In genomic region chr5:123075576-123076418, GRCm38 (mm10) we compare ENCODE assay signal across 8 mouse cellular contexts. TPM values are rescaled to one million over a fixed set of nuclear protein-coding genes. Genes with fewer than 3 reads are reported as not detected.
DNase-seq lines count a peak whose midpoint lies in the region; ATAC-seq and TF ChIP-seq lines count a peak whose summit lies in the region.

No protein-coding gene starts in this region.

- 7% methylated on average over 45 of the region's 45 CpGs for WGBS in embryonic facial prominence, embryonic 13.5 days
- 3% methylated on average over 45 of the region's 45 CpGs for WGBS in heart, adult 2 months
- WGBS in limb, embryonic 12.5 days = 8% methylated on average over 45 of the region's 45 CpGs
- WGBS in midbrain, embryonic 14.5 days = 8% methylated on average over 45 of the region's 45 CpGs

- H3K4me1 ChIP-seq in embryonic facial prominence, embryonic 13.5 days = peaks cover 24% of the 10 kb centered on the region
- peaks cover 8% of the 10 kb centered on the region for H3K4me1 ChIP-seq in heart, adult 2 months (ENCODE audit: control insufficient read depth, insufficient read depth, low read length)
- H3K4me1 ChIP-seq in limb, embryonic 12.5 days (replicated peaks) = peaks cover 29% of the 10 kb centered on the region
- peaks cover 14% of the 10 kb centered on the region for H3K4me1 ChIP-seq in midbrain, embryonic 14.5 days (ENCODE audit: control insufficient read depth, insufficient read depth, low read length)

- no peaks in the 10 kb centered on the region for H3K36me3 ChIP-seq in embryonic facial prominence, embryonic 13.5 days
- H3K36me3 ChIP-seq in heart, adult 2 months (ENCODE audit: control insufficient read depth, insufficient read depth, low read length) = no peaks in the 10 kb centered on the region
- H3K36me3 ChIP-seq in limb, embryonic 12.5 days = no peaks in the 10 kb centered on the region
- no peaks in the 10 kb centered on the region for H3K36me3 ChIP-seq in midbrain, embryonic 14.5 days (ENCODE audit: control insufficient read depth, insufficient read depth, low read length)

- peak; percentile 81 for TF ChIP-seq POLR2A in heart, adult 2 months (IDR thresholded peaks at IDR 0.05; ENCODE audit: insufficient read depth, low read depth, low read length)

- no peaks in the 10 kb centered on the region for H3K27me3 ChIP-seq in embryonic facial prominence, embryonic 13.5 days
- no peaks in the 10 kb centered on the region for H3K27me3 ChIP-seq in heart, adult 2 months (ENCODE audit: control insufficient read depth, insufficient read depth, low read length)
- H3K27me3 ChIP-seq in limb, embryonic 12.5 days = no peaks in the 10 kb centered on the region
- no peaks in the 10 kb centered on the region for H3K27me3 ChIP-seq in midbrain, embryonic 14.5 days (ENCODE audit: control insufficient read depth, insufficient read depth, low read length)

- peak; percentile 91 for ATAC-seq in embryonic facial prominence, embryonic 13.5 days (ENCODE audit: insufficient number of reproducible peaks, insufficient read depth, low FRiP score, low TSS enrichment, low read depth)
- ATAC-seq in limb, embryonic 12.5 days (ENCODE audit: insufficient number of reproducible peaks, insufficient read depth, low FRiP score, low TSS enrichment, low read depth) = peak; percentile 90
- peak; percentile 85 for ATAC-seq in midbrain, embryonic 14.5 days (ENCODE audit: low FRiP score, low TSS enrichment)

- peak overlapping the region; percentile 97 for H3K4me2 ChIP-seq in embryonic facial prominence, embryonic 13.5 days
- peak overlapping the region; percentile 90 for H3K4me2 ChIP-seq in limb, embryonic 12.5 days
- peak overlapping the region; percentile 96 for H3K4me2 ChIP-seq in midbrain, embryonic 14.5 days (ENCODE audit: low read length)

- intact Hi-C loops in heart, adult 2 months (cut with DNase I) = loop anchor here (5.0 kb wide), 1 partner anchor 152 kb away; no protein-coding TSS in a partner anchor

- no peaks in the 10 kb centered on the region for H3K9me3 ChIP-seq in embryonic facial prominence, embryonic 13.5 days
- 0 out of 2 replicates have a peak, but pooled peaks cover 5% of the 10 kb centered on the region for H3K9me3 ChIP-seq in limb, embryonic 12.5 days
- H3K9me3 ChIP-seq in midbrain, embryonic 14.5 days (ENCODE audit: control insufficient read depth, low read length) = no peaks in the 10 kb centered on the region

- TF ChIP-seq CTCF in heart, adult 2 months (IDR thresholded peaks at IDR 0.05) = no peak

- peaks cover 3% of the 10 kb centered on the region; the same call in 1 of the 2 replicates for H3K79me2 ChIP-seq in heart, adult 2 months (replicated peaks; ENCODE audit: control insufficient read depth, insufficient read depth, low read length)

- H3K4me3 ChIP-seq in embryonic facial prominence, embryonic 13.5 days = peak overlapping the region; percentile 74
- peak overlapping the region; percentile 99 for H3K4me3 ChIP-seq in heart, adult 2 months
- peak overlapping the region; percentile 75 for H3K4me3 ChIP-seq in limb, embryonic 12.5 days (replicated peaks)
- H3K4me3 ChIP-seq in midbrain, embryonic 14.5 days (replicated peaks; ENCODE audit: low read depth, low read length) = peak overlapping the region; percentile 78

- H3K9ac ChIP-seq in embryonic facial prominence, embryonic 13.5 days = peak overlapping the region; percentile 80
- peak overlapping the region; percentile 96 for H3K9ac ChIP-seq in heart, adult 2 months (ENCODE audit: low read depth, low read length)
- peak overlapping the region; percentile 74 for H3K9ac ChIP-seq in limb, embryonic 12.5 days (replicated peaks)
- H3K9ac ChIP-seq in midbrain, embryonic 14.5 days (replicated peaks; ENCODE audit: low read length) = peak overlapping the region; percentile 70

- 0 out of 2 replicates have a peak, but pooled peaks have one; percentile 17 for TF ChIP-seq EP300 in heart, adult 2 months (IDR thresholded peaks at IDR 0.05; ENCODE audit: insufficient read depth, low read depth, low read length)

- H3K27ac ChIP-seq in embryonic facial prominence, embryonic 13.5 days = peak overlapping the region; percentile 73
- peak overlapping the region; percentile 81 for H3K27ac ChIP-seq in heart, adult 2 months
- H3K27ac ChIP-seq in limb, embryonic 12.5 days = peak overlapping the region; percentile 54
- peak overlapping the region; percentile 64; the same call in 1 of the 2 replicates for H3K27ac ChIP-seq in midbrain, embryonic 14.5 days (replicated peaks; ENCODE audit: low read depth, low read length)

- peak; percentile 85 for DNase-seq in 3T3-L1 (ENCODE audit: low read depth, low spot score)
- DNase-seq in adrenal gland, postnatal 4 days (ENCODE audit: low spot score in 2 of 2) = peak; percentile 83
- peak; percentile 96 to 99 for DNase-seq in heart, adult 2 months
- DNase-seq in kidney, adult 8-10 months = peak; percentile 90
- peak; percentile 97 for DNase-seq in midbrain, embryonic 14.5 days
- DNase-seq in spleen, adult 12 weeks (ENCODE audit: low spot score) = peak; percentile 95

RNA-seq across cellular contexts. Expression of gene Tmem120b, which starts 7.6 kb away (rescaled TPM):
- total RNA-seq in adrenal gland, postnatal 4 days (2021) = 10 to 100 TPM; 11.4 to 12.2 TPM
- 14.4 and 15.8 TPM in 2 replicates for polyA plus RNA-seq in embryonic facial prominence, embryonic 13.5 days (2015; fragmentation: Nextera tagmentation; extraction: Ambion mirVana)
- total RNA-seq in heart, adult 2 months (2021) = 10 to 100 TPM in 1 of 2 experiments, 1 to 10 TPM in 1; 6.6 to 10.4 TPM
- polyA plus RNA-seq in heart, adult 2 months (2012; rRNA removed) = 10.3 and 10.5 TPM in 2 replicates
- 14.1 and 15.9 TPM in 2 replicates for polyA plus RNA-seq in limb, embryonic 12.5 days (2016; fragmentation: Nextera tagmentation; extraction: Ambion mirVana)
- 12.7 and 13.1 TPM in 2 replicates for polyA plus RNA-seq in midbrain, embryonic 14.5 days (2014; fragmentation: Nextera tagmentation; extraction: Ambion mirVana)

RNA-seq across cellular contexts. Expression of gene Morn3, which starts 29.0 kb away (rescaled TPM):
- total RNA-seq in adrenal gland, postnatal 4 days (2021) = not detected
- polyA plus RNA-seq in embryonic facial prominence, embryonic 13.5 days (2015; fragmentation: Nextera tagmentation; extraction: Ambion mirVana) = not detected in 2 replicates
- not detected for total RNA-seq in heart, adult 2 months (2021)
- polyA plus RNA-seq in heart, adult 2 months (2012; rRNA removed) = not detected in 2 replicates
- polyA plus RNA-seq in limb, embryonic 12.5 days (2016; fragmentation: Nextera tagmentation; extraction: Ambion mirVana) = not detected in 2 replicates
- not detected in 2 replicates for polyA plus RNA-seq in midbrain, embryonic 14.5 days (2014; fragmentation: Nextera tagmentation; extraction: Ambion mirVana)

RNA-seq across cellular contexts. Expression of gene Rhof, which starts 56.7 kb away (rescaled TPM):
- total RNA-seq in adrenal gland, postnatal 4 days (2021) = 1 to 10 TPM; 1.8 TPM
- polyA plus RNA-seq in embryonic facial prominence, embryonic 13.5 days (2015; fragmentation: Nextera tagmentation; extraction: Ambion mirVana) = 5.6 and 6.6 TPM in 2 replicates
- under 1 TPM; 0.64 to 0.70 TPM for total RNA-seq in heart, adult 2 months (2021)
- 1.6 and 2.3 TPM in 2 replicates for polyA plus RNA-seq in heart, adult 2 months (2012; rRNA removed)
- polyA plus RNA-seq in limb, embryonic 12.5 days (2016; fragmentation: Nextera tagmentation; extraction: Ambion mirVana) = 2.9 and 3.0 TPM in 2 replicates
- 7.1 and 8.9 TPM in 2 replicates for polyA plus RNA-seq in midbrain, embryonic 14.5 days (2014; fragmentation: Nextera tagmentation; extraction: Ambion mirVana)

Comparison
In these comparisons a context has a peak if more than half of its experiments do, and no peak if none do; other contexts are left out.
1. Peak in every context shown above with its lines: DNase-seq, ATAC-seq, H3K4me3 ChIP-seq and H3K27ac ChIP-seq.